Mouse (Mus musculus) MEL (cell line): Measurements from ENCODE around the gene Ate1. TPM values are rescaled to one million over a fixed set of nuclear protein-coding genes. Genes with fewer than 3 reads are reported as not detected.

Source experiments
- DNase-seq: peaks from one replicate; pipeline ENCODE4 v3.0.0; 2011; ENCODE audit warnings: low read depth, low spot score
- H3K27ac ChIP-seq: 2 replicates; pipeline ENCODE4 v1.5.1; 2012; ENCODE audit warnings: low read depth, mild to moderate bottlenecking, control low read depth, low read length, moderate library complexity; ENCODE audit not compliant: control insufficient read depth
- H3K27me3 ChIP-seq, 2 experiments: fragments of 150-350 bp in 1 of 2; sonication (generic) in 1 of 2; 2 replicates each; pipeline ENCODE4 v1.6.1; 2012; ENCODE audit warnings: low read length in 2 of 2, mild to moderate bottlenecking in 2 of 2, improper control_type of control experiment in 1 of 2, moderate library complexity in 1 of 2; ENCODE audit not compliant: insufficient read depth in 2 of 2, control insufficient read depth in 1 of 2
- H3K36me3 ChIP-seq, 2 experiments: 2 replicates each; pipeline ENCODE4 v1.6.1; 2012 to 2014; ENCODE audit warnings: low read length in 2 of 2, improper control_type of control experiment in 1 of 2, inconsistent platforms in 1 of 2, mild to moderate bottlenecking in 1 of 2; ENCODE audit not compliant: insufficient read depth in 2 of 2, control insufficient read depth in 1 of 2
- H3K4me1 ChIP-seq, 2 experiments: fragments of 150-350 bp in 1 of 2; sonication (generic) in 1 of 2; 2 replicates each; pipeline ENCODE4 v1.6.1; 2012; ENCODE audit warnings: low read length in 2 of 2, improper control_type of control experiment in 1 of 2, mild to moderate bottlenecking in 1 of 2; ENCODE audit not compliant: insufficient read depth in 2 of 2, control insufficient read depth in 1 of 2
- H3K4me3 ChIP-seq, 2 experiments: fragments of 150-350 bp in 1 of 2; sonication (generic) in 1 of 2; 2 replicates each; pipeline ENCODE4 v1.5.1; 2012; ENCODE audit warnings: low read depth in 2 of 2, low read length in 2 of 2, mild to moderate bottlenecking in 2 of 2, moderate library complexity in 2 of 2, control low read depth in 1 of 2, improper control_type of control experiment in 1 of 2; ENCODE audit not compliant: control insufficient read depth in 1 of 2, insufficient read depth in 1 of 2
- H3K79me2 ChIP-seq: 2 replicates; pipeline ENCODE4 v1.6.1; 2012; ENCODE audit warnings: mild to moderate bottlenecking, low read length, moderate library complexity; ENCODE audit not compliant: control insufficient read depth, poor library complexity, insufficient read depth
- H3K9ac ChIP-seq: 2 replicates; pipeline ENCODE4 v1.6.1; 2012; ENCODE audit warnings: low read depth, mild to moderate bottlenecking, control low read depth, low read length, moderate library complexity; ENCODE audit not compliant: control insufficient read depth, poor library complexity, severe bottlenecking
- H3K9me3 ChIP-seq: fragments of 150-350 bp; sonication (generic); replicated peaks from 2 replicates; pipeline ENCODE4 v1.6.1; 2012; ENCODE audit warnings: mild to moderate bottlenecking, low read length, improper control_type of control experiment, moderate library complexity; ENCODE audit not compliant: insufficient read depth
- BHLHE40 ChIP-seq: IDR thresholded peaks from 2 replicates; pipeline ENCODE4 v1.6.1; 2012; ENCODE audit warnings: low read depth, mild to moderate bottlenecking, inconsistent platforms, low read length, improper control_type of control experiment, borderline replicate concordance
- ELF1 ChIP-seq: IDR thresholded peaks from 2 replicates; pipeline ENCODE4 v1.6.1; 2014; ENCODE audit warnings: low read depth, mild to moderate bottlenecking, inconsistent platforms, low read length, improper control_type of control experiment, moderate library complexity
- GABPA ChIP-seq: IDR thresholded peaks from 2 replicates; pipeline ENCODE4 v1.6.1; 2012; ENCODE audit warnings: low read depth, mild to moderate bottlenecking, inconsistent platforms, low read length, improper control_type of control experiment, moderate library complexity
- HCFC1 ChIP-seq: IDR thresholded peaks from 2 replicates; pipeline ENCODE4 v1.6.1; 2012; ENCODE audit warnings: low read depth, mild to moderate bottlenecking, inconsistent platforms, low read length, improper control_type of control experiment, moderate library complexity
- MAX ChIP-seq: IDR thresholded peaks from 2 replicates; pipeline ENCODE4 v1.6.1; 2011; ENCODE audit warnings: low read length, improper control_type of control experiment
- MEF2A ChIP-seq: IDR thresholded peaks from 2 replicates; pipeline ENCODE4 v1.6.1; 2014; ENCODE audit warnings: low read depth, mild to moderate bottlenecking, inconsistent platforms, low read length, improper control_type of control experiment; ENCODE audit not compliant: poor library complexity, insufficient replicate concordance, severe bottlenecking; ENCODE audit errors: extremely low read depth
- MXI1 ChIP-seq: IDR thresholded peaks from 2 replicates; pipeline ENCODE4 v1.6.1; 2011; ENCODE audit warnings: mild to moderate bottlenecking, low read depth, low read length, improper control_type of control experiment
- MYB ChIP-seq: IDR thresholded peaks from 2 replicates; pipeline ENCODE4 v1.6.1; 2011; ENCODE audit warnings: mild to moderate bottlenecking, low read depth, low read length, improper control_type of control experiment
- MYC ChIP-seq: IDR thresholded peaks from 2 replicates; pipeline ENCODE4 v1.6.1; 2011; ENCODE audit warnings: low read depth, mild to moderate bottlenecking, low read length, improper control_type of control experiment, moderate library complexity
- NRF1 ChIP-seq: IDR thresholded peaks from 2 replicates; pipeline ENCODE4 v1.6.1; 2014; ENCODE audit warnings: low read depth, mild to moderate bottlenecking, inconsistent platforms, low read length, improper control_type of control experiment, moderate library complexity; ENCODE audit not compliant: poor library complexity, insufficient read depth, severe bottlenecking
- POLR2AphosphoS5 ChIP-seq: IDR thresholded peaks from 2 replicates; pipeline ENCODE4 v1.6.1; 2012; ENCODE audit warnings: low read depth, borderline replicate concordance, mild to moderate bottlenecking, inconsistent platforms, low read length, moderate library complexity, mixed read lengths
- RCOR1 ChIP-seq: IDR thresholded peaks from 2 replicates; pipeline ENCODE4 v1.6.1; 2012; ENCODE audit warnings: low read depth, mild to moderate bottlenecking, inconsistent platforms, low read length, improper control_type of control experiment
- SIN3A ChIP-seq: IDR thresholded peaks from 2 replicates; pipeline ENCODE4 v1.6.1; 2012; ENCODE audit warnings: low read length, improper control_type of control experiment, inconsistent platforms
- SMC3 ChIP-seq: IDR thresholded peaks from 2 replicates; pipeline ENCODE4 v1.6.1; 2011; ENCODE audit warnings: low read depth, low read length, improper control_type of control experiment
- USF1 ChIP-seq: IDR thresholded peaks from 2 replicates; pipeline ENCODE4 v1.6.1; 2014; ENCODE audit warnings: low read depth, mild to moderate bottlenecking, inconsistent platforms, low read length, improper control_type of control experiment, moderate library complexity
- USF2 ChIP-seq, 2 experiments: IDR thresholded peaks; 2 replicates each; pipeline ENCODE4 v1.6.1; 2011 to 2012; ENCODE audit warnings: improper control_type of control experiment in 2 of 2, low read length in 2 of 2, borderline replicate concordance in 1 of 2, inconsistent platforms in 1 of 2, low read depth in 1 of 2, mild to moderate bottlenecking in 1 of 2; ENCODE audit not compliant: insufficient read depth in 1 of 2
- ZC3H11A ChIP-seq: IDR thresholded peaks from 2 replicates; pipeline ENCODE4 v1.6.1; 2012; ENCODE audit warnings: low read depth, mild to moderate bottlenecking, inconsistent platforms, low read length, improper control_type of control experiment
- ZKSCAN1 ChIP-seq: IDR thresholded peaks from 2 replicates; pipeline ENCODE4 v1.6.1; 2012; ENCODE audit warnings: low read depth, mild to moderate bottlenecking, inconsistent platforms, low read length, improper control_type of control experiment, moderate library complexity
- polyA plus RNA-seq, 2 experiments: library from polyadenylated mRNA; stranded (reverse) in 1 of 2; unstranded in 1 of 2; fragments of >175 nt in 1 of 2; fragments of >200 nt in 1 of 2; gene quantifications; 2 replicates each; pipeline versions ENCODE4 v1.2.1 to v1.2.4; 2012; ENCODE audit warnings: low replicate concordance in 2 of 2, low read depth in 1 of 2; ENCODE audit not compliant: insufficient read length in 2 of 2, insufficient read depth in 1 of 2, missing spikeins in 1 of 2
- total RNA-seq: library from RNA; depleted of rRNA; stranded (reverse); fragments of 300-350 nt; gene quantifications from 2 replicates; pipeline ENCODE4 v1.2.3, GENCODE M21; 2012; rRNA removed

Gene Ate1
- total and polyA plus RNA-seq, 3 experiments, result 21.9 to 28.6 TPM; not detected in 1

- no peak for DNase-seq
- no peak overlapping the region for H3K9ac ChIP-seq
- H3K4me3 ChIP-seq, result no peak overlapping the region
- H3K79me2 ChIP-seq, result no peaks in the 10 kb centered on the region
- TF ChIP-seq MXI1 (no peak), SMC3 (no peak), RCOR1 (no peak), ELF1 (no peak), MYC (no peak), SIN3A (no peak), HCFC1 (no peak), ZC3H11A (no peak), POLR2AphosphoS5 (no peak), MEF2A (no peak), MYB (no peak), ZKSCAN1 (no peak), GABPA (no peak), USF1 (no peak), MAX (no peak), BHLHE40 (no peak), USF2 (IDR thresholded peaks at IDR 0.05; ENCODE audit: borderline replicate concordance in 1 of 2, insufficient read depth in 1 of 2, low read depth in 1 of 2, low read length in 2 of 2) (no peak), NRF1 (no peak)
- H3K27me3 ChIP-seq, result no peaks in the 10 kb centered on the region
- no peak overlapping the region for H3K27ac ChIP-seq
- no peaks in the 10 kb centered on the region for H3K9me3 ChIP-seq
- no peaks in the 10 kb centered on the region for H3K4me1 ChIP-seq
- H3K36me3 ChIP-seq, result no peaks in the 10 kb centered on the region
Measured at GRCm38 (mm10) chr7:130365711-130366110, 154.5 kb downstream of the Ate1 start.

Other genes with a start within 250 kb of the Ate1 start
- 124 and 134 TPM in 2 replicates for gene Nsmce4a, start 52.7 kb upstream of the Ate1 start, total RNA-seq
- gene Nsmce4a, start 52.7 kb upstream of the Ate1 start, polyA plus RNA-seq, result 100 to 1,000 TPM; 117 to 129 TPM
- gene Tacc2, start 57.1 kb upstream of the Ate1 start, total RNA-seq, result 3.5 and 5.3 TPM in 2 replicates
- 10 to 100 TPM in 1 of 2 experiments, not detected in 1; 21.5 TPM for gene Tacc2, start 57.1 kb upstream of the Ate1 start, polyA plus RNA-seq